Mouse (Mus musculus) limb, embryonic 11.5 days (tissue): ENCODE measurements around the gene Ttll11. TPM values are rescaled to one million over a fixed set of nuclear protein-coding genes. Genes with fewer than 3 reads are reported as not detected.

ENCODE experiments used
- ATAC-seq: fragments of 200-750 bp; cut with Nextera tagmentation; 2 replicates; pipeline ENCODE4 v1.8.0; 2017; ENCODE audit warnings: low read depth; ENCODE audit not compliant: insufficient number of reproducible peaks, low FRiP score, low TSS enrichment
- DNase-seq: peaks from one replicate; pipeline ENCODE4 v3.0.0-alpha.2; 2015; ENCODE audit warnings: low spot score
- H3K27ac ChIP-seq: fragments of 300-500 bp; sonication (generic); replicated peaks from 2 replicates; pipeline ENCODE4 v1.5.1; 2014; ENCODE audit warnings: low read depth, mild to moderate bottlenecking, low read length
- H3K27me3 ChIP-seq: fragments of 300-500 bp; sonication (generic); 2 replicates; pipeline ENCODE4 v1.6.1; 2014; ENCODE audit warnings: mild to moderate bottlenecking, low read length, mixed read lengths; ENCODE audit not compliant: control insufficient read depth, insufficient read depth
- H3K36me3 ChIP-seq: fragments of 300-500 bp; sonication (generic); 2 replicates; pipeline ENCODE4 v1.6.1; 2014; ENCODE audit warnings: mild to moderate bottlenecking, low read length, moderate library complexity, mixed read lengths; ENCODE audit not compliant: control insufficient read depth, insufficient read depth
- H3K4me1 ChIP-seq: fragments of 300-500 bp; sonication (generic); 2 replicates; pipeline ENCODE4 v1.6.1; 2014; ENCODE audit warnings: low read length, mixed read lengths; ENCODE audit not compliant: control insufficient read depth, insufficient read depth
- H3K4me2 ChIP-seq: fragments of 300-500 bp; sonication (generic); 2 replicates; pipeline ENCODE4 v1.6.1; 2014; ENCODE audit warnings: low read depth, mild to moderate bottlenecking, moderate library complexity; ENCODE audit not compliant: severe bottlenecking
- H3K4me3 ChIP-seq: fragments of 300-500 bp; sonication (generic); 2 replicates; pipeline ENCODE4 v1.5.1; 2014; ENCODE audit warnings: low read depth, low read length
- H3K9ac ChIP-seq: fragments of 300-500 bp; sonication (generic); 2 replicates; pipeline ENCODE4 v1.6.1; 2014; ENCODE audit warnings: mild to moderate bottlenecking, low read length
- H3K9me3 ChIP-seq: fragments of 300-500 bp; sonication (generic); 2 replicates; pipeline ENCODE4 v1.6.1; 2016; ENCODE audit warnings: low read length; ENCODE audit not compliant: control insufficient read depth
- WGBS: fragments of 180-500 bp; shearing (Covaris S2); extraction: QIAGEN DNeasy Blood & Tissue Kit; methylation state at CpG from one replicate; pipeline ENCODE4 v1.1.7; 2014; 5-methylcytosine and 5-hydroxymethylcytosine counted together
- polyA plus RNA-seq: library from polyadenylated mRNA; unstranded; fragments of >200 nt; fragmentation: Nextera tagmentation; extraction: Ambion mirVana; gene quantifications from 2 replicates; pipeline ENCODE4 v1.2.1, GENCODE M21; 2014

The Ttll11 gene
- polyA plus RNA-seq, 1 experiment from 2014 or later, result 0.97 TPM

- DNase-seq (no peak), ATAC-seq (peak; percentile 39; the same call in 1 of the 2 replicates)
Observed at GRCm38 (mm10) chr2:35957471-35958140, 22.1 kb downstream of the Ttll11 start.

DNA sequence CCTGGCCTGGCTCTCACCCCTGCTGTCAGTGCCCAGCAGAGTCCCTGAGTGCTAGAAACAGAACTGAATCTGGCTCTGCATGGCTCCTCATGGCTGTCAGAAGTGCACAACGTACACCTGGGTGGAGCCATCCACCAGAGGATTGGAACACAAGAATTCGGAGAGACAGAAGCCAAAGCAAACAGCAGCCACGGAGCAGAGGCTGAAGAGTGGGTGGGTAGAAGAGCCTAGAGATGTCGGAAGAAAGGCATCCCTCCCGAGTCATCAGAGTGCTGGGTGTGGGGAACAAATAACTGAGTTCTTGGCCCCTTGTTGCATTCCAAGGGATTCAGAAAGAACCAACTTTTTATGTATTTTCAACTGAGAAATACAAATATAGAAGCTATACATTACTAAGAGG lies 24.5 kb downstream of the Ttll11 start:
- H3K4me3 ChIP-seq, result no peak overlapping the region
- H3K27me3 ChIP-seq, result no peaks in the 10 kb centered on the region
- no peak overlapping the region for H3K9ac ChIP-seq
- H3K4me2 ChIP-seq, result no peak overlapping the region
- H3K36me3 ChIP-seq, result no peaks in the 10 kb centered on the region
- DNase-seq, result no peak
- 51% methylated on average over 5 of the region's 5 CpGs for WGBS
- no peak for ATAC-seq
- H3K9me3 ChIP-seq, result no peaks in the 10 kb centered on the region
- no peak overlapping the region for H3K27ac ChIP-seq
- peaks cover 4% of the 10 kb centered on the region; the same call in 1 of the 2 replicates for H3K4me1 ChIP-seq

More at GRCm38 (mm10) chr2:35957471-35958140, 22.1 kb downstream of the Ttll11 start:
- H3K4me1 ChIP-seq, result 0 out of 2 replicates have a peak, but pooled peaks cover 4% of the 10 kb centered on the region
- no peak overlapping the region for H3K9ac ChIP-seq
- H3K4me2 ChIP-seq, result no peak overlapping the region
- H3K4me3 ChIP-seq, result no peak overlapping the region
- H3K27me3 ChIP-seq, result no peaks in the 10 kb centered on the region
- no peak overlapping the region for H3K27ac ChIP-seq
- no peaks in the 10 kb centered on the region for H3K36me3 ChIP-seq
- WGBS, result 56% methylated on average over 7 of the region's 7 CpGs
- no peaks in the 10 kb centered on the region for H3K9me3 ChIP-seq

DNA sequence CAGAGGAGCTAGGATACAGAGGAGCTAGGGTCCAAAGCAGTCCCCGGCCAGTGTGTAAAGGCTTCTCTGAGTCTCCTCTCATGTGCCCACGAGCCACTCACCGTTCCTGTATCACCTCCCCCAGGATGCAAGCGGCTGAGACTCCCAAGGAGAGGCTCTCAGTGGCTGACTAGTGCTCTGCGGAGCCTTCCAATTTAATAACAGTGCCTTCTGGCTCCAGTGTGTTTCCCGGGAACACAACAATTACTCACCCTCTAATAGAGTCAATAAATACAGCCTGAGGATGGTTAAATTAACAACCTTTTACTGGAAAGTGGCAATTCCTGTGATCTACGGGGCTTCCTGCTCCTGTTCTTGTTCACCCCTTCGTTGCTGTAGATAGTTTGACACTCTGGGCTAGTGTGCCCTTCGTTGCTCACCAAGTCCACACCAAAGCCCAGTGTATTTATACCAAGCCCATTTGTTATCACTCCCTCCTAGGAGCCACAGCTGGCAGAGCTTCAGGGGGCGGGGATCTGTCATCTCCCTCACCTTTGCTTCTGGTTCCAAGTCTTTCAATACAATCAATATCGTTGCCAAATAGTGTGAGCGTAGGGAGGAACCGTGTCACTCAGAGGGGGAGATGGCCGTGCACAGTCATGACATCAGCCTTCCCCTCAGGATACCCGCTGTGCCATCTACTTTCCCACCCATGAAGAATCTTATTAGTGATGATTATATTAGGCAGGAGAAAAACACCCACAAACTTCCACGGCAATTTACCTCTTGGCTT lies 27.3 kb downstream of the Ttll11 start:
- no peaks in the 10 kb centered on the region for H3K36me3 ChIP-seq
- H3K9ac ChIP-seq, result no peak overlapping the region
- H3K27ac ChIP-seq, result no peak overlapping the region
- DNase-seq (no peak), ATAC-seq (no peak)
- no peak overlapping the region for H3K4me2 ChIP-seq
- H3K27me3 ChIP-seq, result no peaks in the 10 kb centered on the region
- H3K9me3 ChIP-seq, result no peaks in the 10 kb centered on the region
- 50% methylated on average over 16 of the region's 16 CpGs for WGBS
- no peak overlapping the region for H3K4me3 ChIP-seq
- peaks cover 4% of the 10 kb centered on the region; the same call in 1 of the 2 replicates for H3K4me1 ChIP-seq

- WGBS, result 83% methylated on average over 4 of the region's 4 CpGs
- Histone ChIP-seq H3K4me3 (no peak overlapping the region), H3K36me3 (no peaks in the 10 kb centered on the region), H3K4me1 (no peaks in the 10 kb centered on the region), H3K9me3 (no peaks in the 10 kb centered on the region), H3K4me2 (no peak overlapping the region), H3K27me3 (no peaks in the 10 kb centered on the region), H3K9ac (no peak overlapping the region), H3K27ac (no peak overlapping the region)
- DNase-seq, result no peak
- ATAC-seq, result no peak
Observed at GRCm38 (mm10) chr2:35944896-35945295, 34.8 kb downstream of the Ttll11 start.

DNA sequence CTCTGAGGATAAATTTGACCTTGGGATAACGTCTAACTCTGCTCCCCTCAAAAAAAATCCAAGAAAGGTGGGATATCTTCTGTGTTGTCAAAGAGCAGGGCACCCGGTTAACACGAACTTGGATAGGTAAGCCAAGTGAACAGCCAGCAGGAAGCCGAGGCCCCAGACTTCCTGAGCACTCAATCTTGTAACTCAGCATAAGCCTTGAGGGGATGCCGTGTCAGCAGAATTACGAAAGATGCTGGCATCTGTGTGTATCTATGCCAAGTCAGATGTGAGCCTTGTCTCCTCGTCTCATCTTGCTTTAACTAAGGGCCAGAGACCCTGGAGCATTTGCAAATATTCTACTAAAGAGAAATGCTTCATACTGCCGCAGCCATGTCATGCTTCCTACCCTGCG lies 36.8 kb downstream of the Ttll11 start:
- Histone ChIP-seq H3K27me3 (no peaks in the 10 kb centered on the region), H3K9ac (no peak overlapping the region), H3K4me3 (no peak overlapping the region), H3K4me1 (no peaks in the 10 kb centered on the region), H3K27ac (no peak overlapping the region), H3K36me3 (no peaks in the 10 kb centered on the region), H3K9me3 (no peaks in the 10 kb centered on the region), H3K4me2 (no peak overlapping the region)
- 80% methylated on average over 9 of the region's 9 CpGs for WGBS
- no peak for DNase-seq
- no peak for ATAC-seq

- Histone ChIP-seq H3K27me3 (no peaks in the 10 kb centered on the region), H3K4me1 (no peaks in the 10 kb centered on the region), H3K27ac (no peak overlapping the region), H3K4me2 (no peak overlapping the region), H3K9ac (no peak overlapping the region), H3K36me3 (no peaks in the 10 kb centered on the region), H3K4me3 (no peak overlapping the region), H3K9me3 (no peaks in the 10 kb centered on the region)
- ATAC-seq, result no peak
- 82% methylated on average over 5 of the region's 5 CpGs for WGBS
- DNase-seq, result no peak
Observed at GRCm38 (mm10) chr2:35935045-35935444, 44.7 kb downstream of the Ttll11 start.

GRCm38 (mm10) chr2:35933116-35933515 lies 46.6 kb downstream of the Ttll11 start:
- Histone ChIP-seq H3K4me1 (no peaks in the 10 kb centered on the region), H3K27me3 (no peaks in the 10 kb centered on the region), H3K9ac (no peak overlapping the region), H3K4me3 (no peak overlapping the region), H3K27ac (no peak overlapping the region), H3K4me2 (no peak overlapping the region), H3K36me3 (no peaks in the 10 kb centered on the region), H3K9me3 (no peaks in the 10 kb centered on the region)
- ATAC-seq (no peak), DNase-seq (no peak)
- WGBS, result 91% methylated on average over 13 of the region's 13 CpGs

- ATAC-seq, result no peak
- no peaks in the 10 kb centered on the region for H3K27me3 ChIP-seq
- H3K4me3 ChIP-seq, result no peak overlapping the region
- H3K4me2 ChIP-seq, result no peak overlapping the region
- DNase-seq, result no peak
- H3K4me1 ChIP-seq, result no peaks in the 10 kb centered on the region
- 69% methylated on average over 3 of the region's 3 CpGs for WGBS
- no peaks in the 10 kb centered on the region for H3K9me3 ChIP-seq
- no peaks in the 10 kb centered on the region for H3K36me3 ChIP-seq
- H3K9ac ChIP-seq, result no peak overlapping the region
- H3K27ac ChIP-seq, result no peak overlapping the region
Observed at GRCm38 (mm10) chr2:35931619-35932018, 48.1 kb downstream of the Ttll11 start.
